Mouse (Mus musculus): ENCODE results near the gene Uaca. TPM values are rescaled to one million over a fixed set of nuclear protein-coding genes. Genes with fewer than 3 reads are reported as not detected.

Gene Uaca
- total and polyA plus RNA-seq, 3 experiments = 10.6 to 53.5 (median 42.7) TPM

- Histone ChIP-seq H3K9ac (ENCODE audit: low read depth, low read length) (peak overlapping the region; percentile 22; the same call in 1 of the 2 replicates), H3K36me3 (ENCODE audit: control insufficient read depth, insufficient read depth, low read length) (peaks cover 13% of the 10 kb centered on the region), H3K79me2 (replicated peaks; ENCODE audit: control insufficient read depth, insufficient read depth, low read length) (peaks cover 1% of the 10 kb centered on the region; the same call in 1 of the 2 replicates), H3K27me3 (ENCODE audit: control insufficient read depth, insufficient read depth, low read length) (no peaks in the 10 kb centered on the region), H3K27ac (0 out of 2 replicates have a peak overlapping the region, but pooled peaks have one; percentile 17), H3K4me3 (no peak overlapping the region), H3K4me1 (ENCODE audit: control insufficient read depth, insufficient read depth, low read length) (peaks cover 2% of the 10 kb centered on the region)
- DNase-seq = no peak
- 76% methylated on average over 28 of the region's 28 CpGs for WGBS
- intact Hi-C loops (cut with DNase I) = no loop called here
- TF ChIP-seq CTCF (IDR thresholded peaks at IDR 0.05) (no peak), POLR2A (IDR thresholded peaks at IDR 0.05; ENCODE audit: insufficient read depth, low read depth, low read length) (no peak), EP300 (IDR thresholded peaks at IDR 0.05; ENCODE audit: insufficient read depth, low read depth, low read length) (no peak)
Measured at GRCm38 (mm10) chr9:60870919-60871503, 76.7 kb downstream of the Uaca start.

GRCm38 (mm10) chr9:60873257-60874054, 79.1 kb downstream of the Uaca start:
- intact Hi-C loops (cut with DNase I) = no loop called here
- TF ChIP-seq CTCF (IDR thresholded peaks at IDR 0.05) (peak; percentile 72), POLR2A (IDR thresholded peaks at IDR 0.05; ENCODE audit: insufficient read depth, low read depth, low read length) (no peak), EP300 (IDR thresholded peaks at IDR 0.05; ENCODE audit: insufficient read depth, low read depth, low read length) (no peak)
- 77% methylated on average over 13 of the region's 13 CpGs for WGBS

GRCm38 (mm10) chr9:60874055-60874392, 79.7 kb downstream of the Uaca start:
- 0 out of 2 replicates have a peak overlapping the region, but pooled peaks have one; percentile 2 for H3K9ac ChIP-seq (ENCODE audit: low read depth, low read length)
- H3K4me3 ChIP-seq = no peak overlapping the region
- no peak for TF ChIP-seq CTCF (IDR thresholded peaks at IDR 0.05)
- no peak for TF ChIP-seq POLR2A (IDR thresholded peaks at IDR 0.05; ENCODE audit: insufficient read depth, low read depth, low read length)
- no peak for TF ChIP-seq EP300 (IDR thresholded peaks at IDR 0.05; ENCODE audit: insufficient read depth, low read depth, low read length)
- no peak overlapping the region for H3K27ac ChIP-seq
- peaks cover 1% of the 10 kb centered on the region; the same call in 1 of the 2 replicates for H3K4me1 ChIP-seq (ENCODE audit: control insufficient read depth, insufficient read depth, low read length)
- 82% methylated on average over 8 of the region's 8 CpGs for WGBS
- peaks cover 1% of the 10 kb centered on the region; the same call in 1 of the 2 replicates for H3K79me2 ChIP-seq (replicated peaks; ENCODE audit: control insufficient read depth, insufficient read depth, low read length)
- DNase-seq = no peak
- intact Hi-C loops (cut with DNase I) = no loop called here
- H3K27me3 ChIP-seq (ENCODE audit: control insufficient read depth, insufficient read depth, low read length) = no peaks in the 10 kb centered on the region
- peaks cover 7% of the 10 kb centered on the region; the same call in 1 of the 2 replicates for H3K36me3 ChIP-seq (ENCODE audit: control insufficient read depth, insufficient read depth, low read length)

More at GRCm38 (mm10) chr9:60873257-60874054, 79.1 kb downstream of the Uaca start:
- Histone ChIP-seq H3K27me3 (ENCODE audit: control insufficient read depth, insufficient read depth, low read length) (no peaks in the 10 kb centered on the region), H3K4me3 (no peak overlapping the region), H3K4me1 (ENCODE audit: control insufficient read depth, insufficient read depth, low read length) (peaks cover 1% of the 10 kb centered on the region; the same call in 1 of the 2 replicates), H3K79me2 (replicated peaks; ENCODE audit: control insufficient read depth, insufficient read depth, low read length) (peaks cover 1% of the 10 kb centered on the region; the same call in 1 of the 2 replicates), H3K27ac (no peak overlapping the region), H3K9ac (ENCODE audit: low read depth, low read length) (no peak overlapping the region), H3K36me3 (ENCODE audit: control insufficient read depth, insufficient read depth, low read length) (peaks cover 9% of the 10 kb centered on the region)
- DNase-seq = no peak

- 0 out of 2 replicates have a peak, but pooled peaks cover 1% of the 10 kb centered on the region for H3K79me2 ChIP-seq (replicated peaks; ENCODE audit: control insufficient read depth, insufficient read depth, low read length)
- intact Hi-C loops (cut with DNase I) = no loop called here
- 93% methylated on average over 9 of the region's 9 CpGs for WGBS
- H3K27ac ChIP-seq = no peak overlapping the region
- no peak for DNase-seq
- H3K36me3 ChIP-seq (ENCODE audit: control insufficient read depth, insufficient read depth, low read length) = peaks cover 7% of the 10 kb centered on the region; the same call in 1 of the 2 replicates
- no peaks in the 10 kb centered on the region for H3K27me3 ChIP-seq (ENCODE audit: control insufficient read depth, insufficient read depth, low read length)
- no peak overlapping the region for H3K9ac ChIP-seq (ENCODE audit: low read depth, low read length)
- H3K4me1 ChIP-seq (ENCODE audit: control insufficient read depth, insufficient read depth, low read length) = peaks cover 1% of the 10 kb centered on the region; the same call in 1 of the 2 replicates
- no peak for TF ChIP-seq EP300 (IDR thresholded peaks at IDR 0.05; ENCODE audit: insufficient read depth, low read depth, low read length)
- TF ChIP-seq POLR2A (IDR thresholded peaks at IDR 0.05; ENCODE audit: insufficient read depth, low read depth, low read length) = no peak
- TF ChIP-seq CTCF (IDR thresholded peaks at IDR 0.05) = no peak
- no peak overlapping the region for H3K4me3 ChIP-seq
Measured at GRCm38 (mm10) chr9:60876085-60876484, 81.7 kb downstream of the Uaca start.

GRCm38 (mm10) chr9:60876531-60876930, 82.2 kb downstream of the Uaca start:
- Histone ChIP-seq H3K27ac (no peak overlapping the region), H3K4me3 (no peak overlapping the region), H3K36me3 (ENCODE audit: control insufficient read depth, insufficient read depth, low read length) (peaks cover 7% of the 10 kb centered on the region; the same call in 1 of the 2 replicates), H3K4me1 (ENCODE audit: control insufficient read depth, insufficient read depth, low read length) (0 out of 2 replicates have a peak, but pooled peaks cover 1% of the 10 kb centered on the region), H3K27me3 (ENCODE audit: control insufficient read depth, insufficient read depth, low read length) (no peaks in the 10 kb centered on the region), H3K79me2 (replicated peaks; ENCODE audit: control insufficient read depth, insufficient read depth, low read length) (0 out of 2 replicates have a peak, but pooled peaks cover 1% of the 10 kb centered on the region), H3K9ac (ENCODE audit: low read depth, low read length) (no peak overlapping the region)
- 85% methylated on average over 8 of the region's 8 CpGs for WGBS
- intact Hi-C loops (cut with DNase I) = no loop called here
- DNase-seq = no peak
- no peak for TF ChIP-seq EP300 (IDR thresholded peaks at IDR 0.05; ENCODE audit: insufficient read depth, low read depth, low read length)
- no peak for TF ChIP-seq CTCF (IDR thresholded peaks at IDR 0.05)
- no peak for TF ChIP-seq POLR2A (IDR thresholded peaks at IDR 0.05; ENCODE audit: insufficient read depth, low read depth, low read length)

Measured in heart, adult 2 months (tissue).